Mouse (Mus musculus) kidney, embryonic 14.5 days (tissue): ENCODE data around the gene Ak7. TPM values are rescaled to one million over a fixed set of nuclear protein-coding genes. Genes with fewer than 3 reads are reported as not detected.

Experiments
- ATAC-seq: fragments of 200-750 bp; cut with Nextera tagmentation; 2 replicates; pipeline ENCODE4 v1.8.0; 2017; ENCODE audit warnings: moderate number of reproducible peaks, mild to moderate bottlenecking, moderate TSS enrichment, moderate library complexity; ENCODE audit not compliant: low FRiP score, low TSS enrichment
- H3K27ac ChIP-seq: fragments of 300-500 bp; sonication (generic); 2 replicates; pipeline ENCODE4 v1.5.1; 2014; ENCODE audit warnings: low read depth, mild to moderate bottlenecking, low read length, moderate library complexity, mixed read lengths
- H3K27me3 ChIP-seq: fragments of 300-500 bp; sonication (generic); 2 replicates; pipeline ENCODE4 v1.6.1; 2014; ENCODE audit warnings: mild to moderate bottlenecking, low read length; ENCODE audit not compliant: control insufficient read depth, insufficient read depth
- H3K36me3 ChIP-seq: fragments of 300-500 bp; sonication (generic); 2 replicates; pipeline ENCODE4 v1.6.1; 2014; ENCODE audit warnings: low read length, mixed read lengths; ENCODE audit not compliant: control insufficient read depth, insufficient read depth
- H3K4me1 ChIP-seq: fragments of 300-500 bp; sonication (generic); 2 replicates; pipeline ENCODE4 v1.6.1; 2014; ENCODE audit warnings: low read length, mixed read lengths; ENCODE audit not compliant: control insufficient read depth, insufficient read depth
- H3K4me2 ChIP-seq: fragments of 300-500 bp; sonication (generic); replicated peaks from 2 replicates; pipeline ENCODE4 v1.6.1; 2014; ENCODE audit warnings: low read depth, mild to moderate bottlenecking, low read length
- H3K4me3 ChIP-seq: fragments of 300-500 bp; sonication (generic); 2 replicates; pipeline ENCODE4 v1.5.1; 2014; ENCODE audit warnings: mild to moderate bottlenecking, low read length
- H3K9ac ChIP-seq: fragments of 300-500 bp; sonication (generic); 2 replicates; pipeline ENCODE4 v1.6.1; 2014; ENCODE audit warnings: low read depth, mild to moderate bottlenecking, low read length, moderate library complexity
- H3K9me3 ChIP-seq: fragments of 300-500 bp; sonication (generic); 2 replicates; pipeline ENCODE4 v1.6.1; 2016; ENCODE audit warnings: low read length; ENCODE audit not compliant: control insufficient read depth
- WGBS: fragments of 180-500 bp; shearing (Covaris S2); extraction: QIAGEN DNeasy Blood & Tissue Kit; methylation state at CpG from one replicate; pipeline ENCODE4 v1.1.7; 2014; 5-methylcytosine and 5-hydroxymethylcytosine counted together
- polyA plus RNA-seq: library from polyadenylated mRNA; unstranded; fragments of >200 nt; fragmentation: Nextera tagmentation; extraction: Ambion mirVana; gene quantifications from 2 replicates; pipeline ENCODE4 v1.2.1, GENCODE M21; 2014

Gene Ak7
- polyA plus RNA-seq, 1 experiment from 2014 or later, result not detected

DNA sequence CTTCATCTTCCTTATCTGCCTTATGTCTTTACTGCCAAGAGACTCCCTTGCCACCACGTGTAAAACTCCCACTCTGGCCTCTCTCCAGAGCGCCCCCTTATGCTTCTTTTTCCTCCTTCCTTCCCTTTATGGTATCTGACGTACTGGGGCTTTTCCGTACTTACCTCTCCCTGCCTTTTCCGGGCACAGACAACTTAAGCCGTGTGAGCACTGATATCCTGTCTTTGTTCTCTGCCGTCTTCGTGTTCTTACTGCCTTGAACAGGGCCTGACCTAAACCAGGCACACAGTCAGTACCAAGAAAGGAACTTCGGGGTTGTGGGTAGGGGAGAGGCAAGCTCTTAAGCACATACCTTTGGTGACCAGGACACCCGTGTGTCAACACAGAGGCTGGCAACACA lies 63.9 kb downstream of the Ak7 start:
- H3K9me3 ChIP-seq, result no peaks in the 10 kb centered on the region
- no peak overlapping the region for H3K4me3 ChIP-seq
- no peaks in the 10 kb centered on the region for H3K27me3 ChIP-seq
- no peak overlapping the region for H3K4me2 ChIP-seq
- 76% methylated on average over 10 of the region's 10 CpGs for WGBS
- ATAC-seq, result no peak
- no peak overlapping the region for H3K27ac ChIP-seq
- H3K9ac ChIP-seq, result no peak overlapping the region
- no peaks in the 10 kb centered on the region for H3K36me3 ChIP-seq
- peaks cover 3% of the 10 kb centered on the region; the same call in 1 of the 2 replicates for H3K4me1 ChIP-seq

DNA sequence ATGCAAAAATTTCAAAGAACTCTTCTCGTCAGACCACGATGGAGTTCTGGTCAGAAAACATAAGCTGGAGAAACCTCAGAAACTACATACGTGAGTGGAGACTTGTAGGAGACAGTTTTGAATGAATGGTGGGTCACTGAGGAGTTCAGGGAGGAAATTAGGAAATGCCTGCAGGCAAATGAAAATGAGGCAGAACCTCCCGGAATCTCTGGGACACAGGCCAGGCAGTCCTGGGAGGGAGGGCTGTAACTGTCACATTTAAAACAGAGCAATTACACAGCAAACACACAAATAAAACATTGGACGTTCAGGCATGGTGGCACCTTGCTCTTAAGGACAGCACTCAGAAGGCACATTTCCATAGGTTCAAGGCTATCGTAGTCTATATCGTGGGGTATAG lies 69.1 kb downstream of the Ak7 start:
- H3K9ac ChIP-seq, result no peak overlapping the region
- 59% methylated on average over 7 of the region's 7 CpGs for WGBS
- no peak overlapping the region for H3K4me2 ChIP-seq
- no peak overlapping the region for H3K4me3 ChIP-seq
- no peaks in the 10 kb centered on the region for H3K4me1 ChIP-seq
- no peak overlapping the region for H3K27ac ChIP-seq
- ATAC-seq, result no peak
- H3K9me3 ChIP-seq, result no peaks in the 10 kb centered on the region
- H3K36me3 ChIP-seq, result no peaks in the 10 kb centered on the region
- H3K27me3 ChIP-seq, result no peaks in the 10 kb centered on the region

DNA sequence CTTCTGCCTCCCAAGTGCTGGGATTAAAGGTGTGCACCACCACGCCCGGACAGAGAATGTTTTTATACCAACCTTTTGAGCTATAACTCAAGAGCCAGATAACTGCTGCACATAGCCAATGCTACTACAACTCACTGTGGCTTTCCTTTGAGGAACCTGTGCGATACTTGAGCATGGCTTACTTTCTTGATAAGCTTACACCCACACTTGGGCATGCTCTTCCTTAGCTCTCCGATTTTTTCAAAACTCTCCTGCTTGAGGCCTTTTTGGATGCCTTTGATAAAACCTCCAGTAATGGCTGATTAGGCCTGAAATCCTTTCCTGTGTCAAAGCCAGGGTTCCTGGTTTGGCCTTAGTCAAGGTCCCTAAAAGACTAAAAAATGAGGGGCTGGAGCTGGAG lies 71.9 kb downstream of the Ak7 start:
- Histone ChIP-seq H3K4me1 (no peaks in the 10 kb centered on the region), H3K4me3 (no peak overlapping the region), H3K9ac (no peak overlapping the region), H3K27me3 (no peaks in the 10 kb centered on the region), H3K36me3 (no peaks in the 10 kb centered on the region), H3K4me2 (no peak overlapping the region), H3K9me3 (no peaks in the 10 kb centered on the region), H3K27ac (no peak overlapping the region)
- ATAC-seq, result no peak
- 92% methylated on average over 4 of the region's 4 CpGs for WGBS

DNA sequence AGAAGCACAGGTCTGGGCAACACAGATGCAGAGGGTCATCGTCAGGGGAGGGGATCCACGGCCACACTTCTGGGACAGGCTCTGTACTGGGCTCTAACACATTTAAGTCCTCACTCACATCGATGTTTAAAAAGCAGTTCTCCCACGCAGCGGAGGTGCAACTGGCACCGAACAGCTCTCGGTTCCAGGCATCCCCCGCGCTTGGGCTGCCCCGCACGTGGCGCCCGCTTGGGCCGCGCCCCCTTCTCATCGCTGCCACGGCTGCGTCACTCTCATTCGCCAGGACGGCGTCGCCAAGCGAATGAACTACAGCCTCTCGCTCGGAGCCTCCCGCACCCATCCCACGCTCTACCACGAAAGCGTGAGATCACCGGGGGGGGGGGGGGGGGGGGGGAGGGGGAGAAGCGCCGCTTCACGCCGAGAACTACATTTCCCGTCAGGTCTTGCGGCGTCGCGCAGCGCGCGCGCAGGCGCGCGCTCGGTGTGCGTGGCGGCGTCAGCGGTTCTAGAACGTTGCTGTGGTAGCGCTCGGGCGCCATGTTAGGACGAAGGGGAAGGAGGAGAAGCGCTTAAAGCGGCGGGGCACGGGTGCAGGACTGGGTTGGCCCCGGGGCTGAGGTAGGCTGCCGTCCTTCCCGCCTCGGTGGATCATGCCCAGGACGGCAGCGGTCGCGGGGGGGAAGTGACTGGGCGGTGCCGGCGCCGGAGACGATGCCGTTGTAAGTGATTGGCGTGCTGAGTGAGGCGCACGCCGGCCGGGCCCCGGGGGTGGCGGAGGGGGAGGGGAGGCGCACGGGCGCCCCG lies 78.6 kb downstream of the Ak7 start, which contains the start of gene Papola:
Papola (plus strand) TSS at position 499 of the 804 bp plus-strand sequence.
- Histone ChIP-seq H3K27me3 (no peaks in the 10 kb centered on the region), H3K9me3 (no peaks in the 10 kb centered on the region), H3K9ac (peak within 1 kb of the TSS; percentile 84), H3K4me2 (peak within 1 kb of the TSS; percentile 79), H3K4me1 (peaks cover 13% of the 10 kb centered on the region), H3K4me3 (peak within 1 kb of the TSS; percentile 63), H3K36me3 (no peaks in the 10 kb centered on the region), H3K27ac (peak within 1 kb of the TSS; percentile 92)
- under 1% methylated on average over 57 of the region's 85 CpGs for WGBS
- ATAC-seq, result peak; percentile 95

DNA sequence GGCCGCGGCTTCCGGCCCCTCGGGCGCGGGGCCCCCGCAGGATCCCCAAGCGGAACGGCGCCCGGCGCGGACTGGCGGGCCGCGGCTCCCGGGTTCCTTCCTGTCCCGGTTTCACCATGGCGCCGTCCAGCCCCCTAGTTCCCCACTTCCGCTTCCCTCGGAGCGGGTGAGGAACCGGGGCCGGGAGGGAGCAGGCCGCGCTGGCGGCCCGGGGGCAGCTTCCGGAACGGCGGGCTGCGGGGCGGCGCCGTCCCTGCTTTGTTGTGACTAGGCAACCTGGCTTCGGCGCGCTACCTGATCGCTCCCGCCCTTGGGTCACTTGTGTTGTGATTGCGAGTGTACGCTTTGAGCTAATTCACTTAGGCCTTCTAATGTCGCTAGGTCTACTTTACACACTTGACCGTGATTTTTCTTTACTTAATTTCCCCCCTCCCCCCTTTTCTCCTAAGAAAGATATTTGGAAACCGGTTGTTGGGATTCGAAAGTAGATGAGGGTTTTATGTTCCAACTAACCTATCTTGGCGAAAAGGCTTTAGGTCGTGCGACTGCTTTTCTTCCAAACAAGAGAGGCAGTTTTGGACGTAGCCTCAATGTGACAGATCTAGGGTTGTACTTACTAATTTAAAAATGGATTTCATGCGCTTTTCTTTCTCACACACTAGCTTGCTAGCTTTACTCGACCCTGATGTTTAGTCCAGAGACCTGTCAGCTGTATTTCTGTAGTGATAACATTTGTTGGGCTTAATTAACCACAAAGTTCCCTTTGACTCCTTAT lies 79.4 kb downstream of the Ak7 start:
- peak; percentile 81 for ATAC-seq
- Histone ChIP-seq H3K9ac (peak overlapping the region; percentile 84), H3K4me3 (peak overlapping the region; percentile 63), H3K9me3 (no peaks in the 10 kb centered on the region), H3K27ac (peak overlapping the region; percentile 92), H3K27me3 (no peaks in the 10 kb centered on the region), H3K36me3 (no peaks in the 10 kb centered on the region), H3K4me2 (peak overlapping the region; percentile 53), H3K4me1 (peaks cover 13% of the 10 kb centered on the region)
- under 1% methylated on average over 51 of the region's 53 CpGs for WGBS

DNA sequence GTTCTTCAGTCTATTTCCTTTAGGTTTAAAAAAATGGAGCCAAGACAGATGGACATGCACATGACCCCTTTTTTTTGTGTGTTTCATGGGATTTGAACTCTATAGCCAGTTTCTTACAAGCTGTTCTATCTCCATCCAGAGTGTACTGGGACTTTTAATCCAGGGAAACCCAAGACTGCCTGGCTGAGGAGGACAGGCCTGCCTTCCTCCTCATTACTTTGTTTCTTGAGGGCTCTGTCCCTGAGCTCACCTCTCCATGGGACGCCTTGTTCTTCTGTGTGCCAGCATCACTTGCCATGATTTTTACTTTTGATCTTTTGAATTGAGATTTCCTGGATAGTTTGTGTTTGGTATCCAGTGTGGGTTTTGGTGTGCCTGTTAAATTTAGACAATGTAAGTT lies 80.3 kb downstream of the Ak7 start:
- H3K4me3 ChIP-seq, result peak overlapping the region; percentile 63
- no peaks in the 10 kb centered on the region for H3K9me3 ChIP-seq
- ATAC-seq, result no peak
- peak overlapping the region; percentile 84; the same call in 1 of the 2 replicates for H3K9ac ChIP-seq
- WGBS, result 62% methylated on average over 1 of the region's 1 CpGs
- peaks cover 13% of the 10 kb centered on the region for H3K4me1 ChIP-seq
- no peaks in the 10 kb centered on the region for H3K36me3 ChIP-seq
- no peak overlapping the region for H3K27ac ChIP-seq
- peak overlapping the region; percentile 53 for H3K4me2 ChIP-seq
- no peaks in the 10 kb centered on the region for H3K27me3 ChIP-seq

DNA sequence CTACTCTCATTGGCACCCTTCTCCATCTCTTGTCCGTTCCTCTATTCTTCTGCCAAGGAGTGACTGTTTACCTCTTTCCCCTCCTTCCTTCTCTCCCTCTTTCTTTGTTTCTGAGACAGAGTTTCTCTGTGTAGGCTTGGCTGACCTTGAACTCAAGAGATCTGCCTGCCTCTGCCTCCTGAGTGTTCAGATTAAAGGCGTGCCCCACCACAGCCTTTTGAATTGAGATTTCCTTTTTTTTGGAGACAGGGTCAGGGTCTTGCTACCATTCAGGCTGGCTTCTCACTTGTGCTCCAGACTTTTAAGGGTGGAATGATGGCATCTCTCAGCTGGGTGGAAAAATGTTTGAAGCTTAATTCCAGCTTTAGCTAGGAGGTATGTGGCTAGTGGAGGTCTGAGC lies 81.8 kb downstream of the Ak7 start:
- 97% methylated on average over 2 of the region's 2 CpGs for WGBS
- Histone ChIP-seq H3K36me3 (no peaks in the 10 kb centered on the region), H3K27ac (no peak overlapping the region), H3K4me3 (no peak overlapping the region), H3K27me3 (no peaks in the 10 kb centered on the region), H3K9ac (no peak overlapping the region), H3K9me3 (no peaks in the 10 kb centered on the region), H3K4me2 (no peak overlapping the region), H3K4me1 (peaks cover 13% of the 10 kb centered on the region)
- no peak for ATAC-seq

DNA sequence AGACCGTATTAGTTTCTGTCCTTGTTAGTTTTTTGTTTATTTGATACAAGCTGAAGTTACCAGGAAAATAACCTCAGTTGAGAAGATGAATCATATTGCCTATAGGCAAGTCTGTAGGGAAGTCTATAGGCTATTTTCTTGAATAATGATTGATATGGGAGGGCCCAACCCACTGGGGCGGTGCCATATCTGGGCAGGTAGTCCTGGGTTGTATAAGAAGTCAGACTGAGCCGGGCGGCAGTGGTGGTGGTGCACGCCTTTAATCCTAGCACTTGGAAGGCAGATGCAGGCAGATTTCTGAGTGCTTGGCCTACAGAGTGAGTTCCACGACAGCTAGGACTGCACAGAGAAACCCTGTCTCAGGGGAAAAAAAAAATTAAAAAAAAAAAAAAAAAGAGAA lies 84.1 kb downstream of the Ak7 start:
- 93% methylated on average over 6 of the region's 6 CpGs for WGBS
- no peak overlapping the region for H3K9ac ChIP-seq

DNA sequence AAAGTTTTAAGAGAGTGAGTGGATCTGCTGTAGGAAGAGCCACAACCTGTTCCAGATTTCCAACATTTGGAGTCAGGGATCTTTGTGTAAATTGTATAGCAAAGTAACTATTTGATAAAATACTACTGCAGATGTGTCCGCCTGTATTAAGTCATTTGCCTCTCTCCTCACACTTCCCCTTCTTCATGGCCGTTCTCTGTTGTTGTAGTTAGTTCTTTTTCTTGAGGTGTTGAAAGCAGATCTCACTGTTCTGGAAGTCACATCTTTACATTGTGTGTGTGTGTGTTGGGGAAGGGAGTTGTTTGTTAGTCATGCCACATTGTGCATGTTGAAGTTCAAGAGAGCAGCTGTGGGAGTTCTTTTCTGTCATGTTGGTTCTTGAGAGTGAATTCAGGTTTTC lies 89.1 kb downstream of the Ak7 start:
- Histone ChIP-seq H3K4me2 (no peak overlapping the region), H3K27me3 (no peaks in the 10 kb centered on the region), H3K27ac (no peak overlapping the region), H3K4me3 (no peak overlapping the region), H3K9ac (no peak overlapping the region), H3K4me1 (no peaks in the 10 kb centered on the region), H3K9me3 (no peaks in the 10 kb centered on the region), H3K36me3 (peaks cover 10% of the 10 kb centered on the region)
- no peak for ATAC-seq
- WGBS, result 83% methylated on average over 2 of the region's 2 CpGs

More for the DNA sequence above, 84.1 kb downstream of the Ak7 start:
- no peaks in the 10 kb centered on the region for H3K9me3 ChIP-seq
- H3K4me1 ChIP-seq, result peaks cover 13% of the 10 kb centered on the region
- H3K36me3 ChIP-seq, result 0 out of 2 replicates have a peak, but pooled peaks cover 3% of the 10 kb centered on the region
- no peak overlapping the region for H3K27ac ChIP-seq
- H3K4me2 ChIP-seq, result no peak overlapping the region
- no peak for ATAC-seq
- H3K27me3 ChIP-seq, result no peaks in the 10 kb centered on the region
- no peak overlapping the region for H3K4me3 ChIP-seq
